Mouse (Mus musculus) c-Kit-positive CD71-positive TER-119-negative erythroid progenitor cells, embryonic 14.5 days (primary cell): ENCODE data around the gene Rxfp3.

Experiments
- DNase-seq: peaks from one replicate; pipeline ENCODE4 v3.0.0-alpha.2; 2013; ENCODE audit warnings: low read depth

The Rxfp3 gene

GRCm38 (mm10) chr15:11037711-11038110, at the start of gene Rxfp3:
TSS of gene Rxfp3 (minus strand) at chr15:11037991.
- no peak for DNase-seq

DNA sequence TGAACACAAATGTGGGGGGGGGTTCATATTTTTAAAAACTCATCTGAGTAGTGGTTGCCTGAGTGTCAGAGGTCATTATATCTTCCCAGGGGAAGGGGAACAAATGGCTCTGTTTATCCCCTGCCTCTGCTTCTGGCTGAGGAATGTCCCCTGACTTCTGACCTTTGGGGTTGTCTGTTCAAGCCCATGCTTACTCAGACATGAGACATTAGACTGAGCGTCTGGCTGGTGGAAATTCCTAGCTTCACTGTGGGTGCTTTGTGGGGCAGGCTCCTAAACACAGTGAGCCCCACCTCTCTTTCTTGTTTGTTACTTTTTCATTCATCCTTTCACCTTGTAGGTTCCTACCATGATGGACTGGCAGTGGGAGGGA, 47.2 kb upstream of the Rxfp3 start:
- no peak for DNase-seq

GRCm38 (mm10) chr15:11084241-11084992, 46.6 kb upstream of the Rxfp3 start:
- DNase-seq = no peak

GRCm38 (mm10) chr15:11083678-11084077, 45.9 kb upstream of the Rxfp3 start:
- DNase-seq = no peak

DNA sequence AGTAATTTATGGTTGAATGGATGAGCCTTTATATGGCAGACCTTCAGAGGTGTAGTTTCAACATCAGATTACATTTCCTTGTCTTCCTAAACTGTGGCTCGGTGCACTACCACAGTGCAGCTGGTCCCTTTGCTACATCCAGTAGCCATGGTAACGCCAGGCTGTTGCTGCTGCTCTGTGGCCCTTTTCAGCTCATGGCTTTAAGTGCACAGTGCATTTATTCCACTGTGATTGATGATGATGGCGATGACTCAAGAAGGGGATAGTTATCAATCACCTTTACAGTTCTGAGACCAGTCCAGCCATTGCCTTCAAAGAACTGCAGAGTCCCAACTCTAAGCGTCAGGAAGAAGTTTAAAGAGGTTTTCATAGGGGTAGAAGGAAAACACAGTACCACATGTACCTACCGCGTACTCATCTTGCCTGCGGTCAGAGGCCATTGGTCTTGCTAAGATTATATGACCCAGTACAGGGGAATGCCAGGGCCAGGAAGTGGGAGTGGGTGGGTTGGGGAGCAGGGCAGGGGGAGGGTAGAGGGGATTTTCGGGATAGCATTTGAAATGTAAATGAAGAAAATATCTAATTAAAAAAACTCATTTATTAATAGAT, 45.3 kb upstream of the Rxfp3 start:
- no peak for DNase-seq

- DNase-seq = no peak
Measured at GRCm38 (mm10) chr15:11075726-11076361, 38.1 kb upstream of the Rxfp3 start.

DNA sequence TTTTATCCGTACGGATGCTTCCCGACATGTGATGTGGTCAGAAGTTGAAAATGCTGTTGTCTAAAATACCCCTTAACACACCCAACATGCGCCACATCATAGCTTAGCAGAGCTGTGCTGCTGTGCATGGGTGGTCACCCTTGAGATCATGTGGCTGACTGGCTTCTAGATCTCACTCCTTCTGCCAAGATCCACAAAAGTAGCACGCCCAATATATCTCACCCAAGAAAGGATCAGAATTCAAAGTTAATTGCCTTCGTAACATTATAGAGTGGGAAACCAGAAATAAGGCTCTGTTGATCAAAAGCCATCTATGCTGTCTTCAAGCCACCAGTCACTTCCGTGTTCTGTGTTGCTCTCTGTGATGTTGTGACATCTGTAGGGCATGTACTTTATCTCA, 30.1 kb upstream of the Rxfp3 start:
- DNase-seq = no peak

DNA sequence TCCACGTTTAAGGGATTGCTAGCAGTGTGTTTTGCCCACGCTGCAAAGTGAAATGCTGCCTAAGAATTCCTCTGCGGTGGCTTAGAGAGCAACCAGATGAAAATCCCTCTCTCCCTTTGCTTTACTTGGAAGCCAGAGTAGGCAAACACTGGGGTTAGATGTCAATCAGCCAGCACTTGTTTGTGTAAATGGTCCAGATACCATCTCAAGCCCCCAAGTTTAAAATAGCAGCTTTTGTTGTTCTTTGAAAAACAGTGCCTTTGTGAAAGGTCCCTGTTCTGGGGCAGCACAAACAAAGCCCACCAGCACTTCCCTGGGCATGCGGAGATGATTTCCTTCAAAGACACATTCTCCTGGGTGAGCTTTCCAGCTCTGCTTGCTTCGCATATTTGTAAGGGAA, 28.5 kb upstream of the Rxfp3 start:
- DNase-seq = no peak

DNA sequence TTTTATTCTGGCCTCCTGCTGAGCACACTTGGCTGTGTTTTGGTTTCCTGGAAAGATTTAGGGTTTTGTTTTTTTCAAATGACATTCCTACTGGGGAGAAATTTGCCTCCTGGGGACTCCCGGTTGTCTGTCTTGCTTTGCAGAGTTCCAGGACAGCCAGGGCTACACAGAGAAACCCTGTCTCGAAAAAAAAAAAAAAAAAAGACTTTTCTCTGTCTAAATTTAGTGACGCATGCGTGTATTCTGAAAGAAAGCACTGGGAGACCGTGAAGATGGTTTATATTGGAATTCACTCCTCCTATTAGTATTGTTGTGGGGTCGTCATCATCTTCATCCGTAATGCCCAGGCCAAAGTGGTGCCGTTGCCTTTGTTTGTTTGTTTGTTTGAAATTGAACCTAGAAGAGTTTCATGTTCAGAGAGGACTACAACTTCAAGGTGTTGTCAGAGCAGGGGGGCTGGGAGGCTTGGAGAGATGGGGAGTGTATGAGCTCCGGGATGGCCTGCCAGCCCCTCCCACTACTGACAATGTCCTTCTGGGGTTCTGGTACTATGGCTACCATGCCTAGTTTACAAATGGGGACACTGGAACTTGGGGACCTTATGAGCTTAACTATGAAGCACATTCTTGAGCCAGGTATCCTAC, 27.9 kb upstream of the Rxfp3 start:
- no peak for DNase-seq

DNA sequence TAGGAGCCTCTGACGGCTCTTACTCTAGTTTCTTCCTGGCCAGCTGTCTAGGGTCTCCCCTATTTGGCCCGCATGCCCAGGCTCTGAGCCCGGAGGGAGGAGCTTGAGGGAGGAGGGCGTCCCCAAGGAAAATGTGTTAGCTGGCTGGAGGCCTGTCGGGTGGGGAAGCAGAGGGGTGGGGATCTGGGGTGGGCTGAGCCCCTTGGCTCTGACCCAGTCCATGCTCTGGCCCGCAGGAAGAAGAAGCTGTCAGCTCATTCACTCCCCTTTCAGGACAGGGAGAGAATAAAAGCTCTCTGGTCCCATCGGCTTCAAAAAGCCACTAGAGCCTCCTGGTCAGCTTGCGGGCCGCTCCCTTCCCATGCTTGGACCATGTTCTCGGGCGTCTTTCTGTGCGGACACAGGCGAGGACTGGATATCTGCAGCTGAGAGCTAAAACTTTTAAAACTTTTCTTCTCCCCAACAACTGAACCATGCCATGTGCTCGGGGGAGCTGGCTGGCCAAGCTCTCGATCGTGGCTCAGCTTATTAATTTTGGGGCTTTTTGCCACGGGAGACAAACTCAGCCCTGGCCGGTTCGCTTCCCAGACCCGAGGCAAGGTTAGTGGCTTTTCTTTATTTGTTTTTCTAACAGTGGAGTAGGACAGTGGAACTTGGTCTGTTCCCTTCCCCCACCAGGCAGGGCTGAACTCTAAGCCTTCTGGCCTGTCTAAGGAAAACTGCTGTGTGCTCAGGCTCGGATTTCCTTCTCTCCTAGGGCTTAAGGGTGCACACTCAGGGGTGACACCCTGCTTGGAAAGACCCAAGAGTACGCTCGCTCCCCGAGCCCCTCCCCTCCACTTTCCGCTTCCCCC, 27.0 kb upstream of the Rxfp3 start, which contains the start of gene Adamts12:
Adamts12 (plus strand) TSS at position 233 of the 854 bp plus-strand sequence.
- DNase-seq = no peak

DNA sequence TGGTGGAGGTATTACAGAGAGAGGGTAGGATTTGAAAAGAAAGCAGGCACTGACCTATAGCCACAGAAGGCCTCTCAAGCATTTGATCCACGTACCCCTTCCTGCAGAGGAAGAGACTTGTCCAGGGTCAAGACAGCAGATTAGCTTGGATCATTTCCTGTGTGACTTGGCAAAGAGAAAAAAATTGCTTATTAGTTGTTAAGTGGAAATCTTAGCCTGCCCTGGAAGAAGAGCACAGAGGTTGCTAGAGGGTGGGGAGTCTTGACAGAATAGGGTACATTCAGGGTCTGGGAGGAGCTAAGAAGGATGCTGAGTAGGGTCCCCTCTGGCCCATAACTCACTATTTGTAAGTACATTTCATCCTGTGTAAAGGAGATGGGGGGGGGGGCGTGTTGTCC, 26.4 kb upstream of the Rxfp3 start:
- no peak for DNase-seq

GRCm38 (mm10) chr15:11062903-11063302, 25.1 kb upstream of the Rxfp3 start:
- DNase-seq = no peak

- no peak for DNase-seq
Measured at GRCm38 (mm10) chr15:11054440-11055080, 16.8 kb upstream of the Rxfp3 start.

GRCm38 (mm10) chr15:11053678-11054439, 16.1 kb upstream of the Rxfp3 start:
- DNase-seq = no peak

- DNase-seq = no peak
Measured at GRCm38 (mm10) chr15:11042828-11043227, 5.0 kb upstream of the Rxfp3 start.

- no peak for DNase-seq
Measured at GRCm38 (mm10) chr15:11041229-11041628, 3.4 kb upstream of the Rxfp3 start.

- DNase-seq = no peak
Measured at GRCm38 (mm10) chr15:11040067-11040466, 2.3 kb upstream of the Rxfp3 start.

GRCm38 (mm10) chr15:11038476-11038875, 685 bp upstream of the Rxfp3 start:
- DNase-seq = no peak

GRCm38 (mm10) chr15:11037376-11037695, 455 bp downstream of the Rxfp3 start:
- DNase-seq = no peak

GRCm38 (mm10) chr15:11036535-11037375, 1.0 kb downstream of the Rxfp3 start:
- no peak for DNase-seq
